Mouse (Mus musculus): ENCODE data around the gene Baz1a.

Gene Baz1a

GRCm38 (mm10) chr12:54859531-54859930 lies 154.6 kb downstream of the Baz1a start:
- DNase-seq (ENCODE audit: low spot score), result no peak

- DNase-seq (ENCODE audit: low spot score), result no peak
These were observed 163.6 kb downstream of the Baz1a start for GRCm38 (mm10) chr12:54850551-54850950.

- no peak for DNase-seq (ENCODE audit: low spot score)
These were observed 169.7 kb downstream of the Baz1a start for GRCm38 (mm10) chr12:54844415-54844814.
